Mouse (Mus musculus) liver, embryonic 14.5 days (tissue): ENCODE measurements around the gene Acp2.

Experiments
- CTCF ChIP-seq: IDR thresholded peaks from 2 replicates; pipeline ENCODE4 v1.5.1; 2016; ENCODE audit warnings: antibody characterized with exemption, low read depth, control low read depth
- EP300 ChIP-seq: IDR thresholded peaks from 2 replicates; pipeline ENCODE4 v1.6.1; 2016; ENCODE audit warnings: antibody characterized with exemption, low read depth

DNA sequence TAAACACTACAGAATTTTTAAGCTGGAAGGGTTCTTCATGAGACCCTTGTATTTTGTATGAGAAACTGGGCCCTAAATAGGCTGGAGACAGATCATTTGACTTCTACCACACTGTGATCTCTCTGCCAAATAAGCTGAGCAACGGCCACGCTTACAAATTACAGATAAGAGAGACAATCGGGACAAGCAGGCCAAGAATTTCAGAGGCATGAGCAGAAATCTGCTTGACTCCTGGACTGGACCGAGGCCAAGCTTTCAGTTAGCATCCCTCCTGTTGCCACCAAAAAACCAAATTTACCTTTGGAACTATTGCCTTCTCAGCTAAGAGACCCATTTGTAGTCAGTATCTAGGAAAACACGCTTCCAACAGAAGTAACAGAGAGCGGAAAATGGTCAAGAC, 42.1 kb upstream of the Acp2 start:
- TF ChIP-seq CTCF (no peak), EP300 (no peak)
